Mouse (Mus musculus) heart, postnatal 0 days (tissue): ENCODE data around the gene Mgat4a.

Experiments used
- CTCF ChIP-seq: IDR thresholded peaks from 2 replicates; pipeline ENCODE4 v1.5.1; 2016; ENCODE audit warnings: antibody characterized with exemption, control low read depth, low read depth
- EP300 ChIP-seq: IDR thresholded peaks from 2 replicates; pipeline ENCODE4 v1.6.1; 2016; ENCODE audit warnings: antibody characterized with exemption, low read depth

GRCm38 (mm10) chr1:37530061-37530460, 10.8 kb downstream of the Mgat4a start:
- no peak for TF ChIP-seq CTCF
- no peak for TF ChIP-seq EP300
